In the genomic region with DNA sequence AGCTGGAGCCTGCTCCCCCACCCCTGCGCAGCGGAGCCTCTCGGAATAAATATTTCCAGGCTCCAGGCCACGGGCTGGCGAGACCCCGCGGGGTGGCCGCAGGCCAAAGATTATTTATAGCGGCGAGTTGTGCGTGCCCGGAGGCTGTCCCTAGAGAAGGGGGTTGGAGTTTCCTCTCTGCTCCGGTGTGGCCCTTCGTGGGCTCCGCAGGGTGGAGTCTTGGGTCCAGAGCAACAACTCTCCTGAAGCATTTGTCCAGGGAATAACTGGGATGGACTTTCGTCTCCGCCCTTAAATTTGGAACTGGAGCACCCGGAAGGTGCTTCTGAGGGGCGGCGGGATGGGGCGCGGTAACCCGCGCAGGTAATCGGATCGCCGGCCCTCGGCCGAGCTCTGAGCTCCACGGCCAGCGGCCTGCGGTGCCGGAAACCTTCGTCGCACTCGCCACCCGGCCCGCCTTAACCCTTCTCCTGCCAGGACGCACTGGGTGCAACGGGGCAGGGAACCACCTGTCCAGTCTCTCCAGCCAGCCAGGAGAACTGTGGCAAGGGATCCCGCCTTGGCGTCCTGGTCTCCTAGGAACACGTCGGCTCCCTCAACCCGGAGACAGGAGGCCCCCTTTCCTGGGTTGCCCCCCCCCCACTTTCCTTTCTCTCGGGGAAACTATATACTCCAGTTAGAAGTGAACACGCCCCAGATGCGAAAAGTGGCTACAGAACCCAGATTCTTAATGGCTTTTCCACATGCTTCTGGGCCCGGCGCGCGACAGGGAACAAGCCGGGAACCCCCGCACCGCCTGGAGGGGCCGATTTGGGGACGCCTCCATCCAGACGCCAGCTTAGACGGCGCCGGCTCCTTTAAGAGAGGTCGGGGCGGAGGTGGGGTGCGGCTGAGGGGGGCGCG, we compare ENCODE assay signal across 8 mouse cellular contexts. TPM values are rescaled to one million over a fixed set of nuclear protein-coding genes. Genes with fewer than 3 reads are reported as not detected.
DNase-seq lines count a peak whose midpoint lies in the region; ATAC-seq and TF ChIP-seq lines count a peak whose summit lies in the region.

No protein-coding gene starts in this region.

- H3K4me3 ChIP-seq in hindbrain, embryonic 10.5 days = peak overlapping the region; percentile 70
- H3K4me3 ChIP-seq in limb, embryonic 15.5 days = peak overlapping the region; percentile 58
- peak overlapping the region; percentile 22 for H3K4me3 ChIP-seq in neural tube, embryonic 14.5 days (ENCODE audit: low read depth, low read length)
- H3K4me3 ChIP-seq in thymus, adult 2 months (ENCODE audit: control insufficient read depth, insufficient read depth, low read length) = no peak overlapping the region

- peak; percentile 34 for DNase-seq in retina, postnatal 1 day
- no peak for DNase-seq in retina, embryonic 14.5 days (ENCODE audit: low spot score)
- DNase-seq in forelimb bud, embryonic 11.5 days (ENCODE audit: low read depth, low spot score) = peak; percentile 54
- peak; percentile 55 for DNase-seq in hindbrain, embryonic 10.5 days (ENCODE audit: low spot score)
- no peak for DNase-seq in right cerebral cortex, postnatal 14 days
- no peak for DNase-seq in thymus, adult 2 months

- WGBS in hindbrain, embryonic 10.5 days = under 1% methylated on average over 66 of the region's 66 CpGs
- WGBS in limb, embryonic 15.5 days = under 1% methylated on average over 66 of the region's 66 CpGs
- WGBS in neural tube, embryonic 14.5 days = under 1% methylated on average over 66 of the region's 66 CpGs
- 2% methylated on average over 66 of the region's 66 CpGs for WGBS in thymus, adult 2 months

- no peaks in the 10 kb centered on the region for H3K9me3 ChIP-seq in hindbrain, embryonic 10.5 days
- H3K9me3 ChIP-seq in limb, embryonic 15.5 days = no peaks in the 10 kb centered on the region
- no peaks in the 10 kb centered on the region for H3K9me3 ChIP-seq in neural tube, embryonic 14.5 days (ENCODE audit: control insufficient read depth, low read length)

- H3K27ac ChIP-seq in hindbrain, embryonic 10.5 days = peak overlapping the region; percentile 90
- peak overlapping the region; percentile 90 for H3K27ac ChIP-seq in limb, embryonic 15.5 days
- no peak overlapping the region for H3K27ac ChIP-seq in neural tube, embryonic 14.5 days (ENCODE audit: low read depth, low read length)
- no peak overlapping the region for H3K27ac ChIP-seq in thymus, adult 2 months (ENCODE audit: control insufficient read depth, insufficient read depth, low read length)

- no peak for TF ChIP-seq POLR2A in thymus, adult 2 months (IDR thresholded peaks at IDR 0.05; ENCODE audit: control insufficient read depth, extremely low read depth, insufficient read depth, low read length, poor library complexity)

- H3K27me3 ChIP-seq in hindbrain, embryonic 10.5 days (ENCODE audit: insufficient read depth, poor library complexity, severe bottlenecking) = peaks cover 100% of the 10 kb centered on the region
- peaks cover 51% of the 10 kb centered on the region for H3K27me3 ChIP-seq in limb, embryonic 15.5 days
- peaks cover 82% of the 10 kb centered on the region for H3K27me3 ChIP-seq in neural tube, embryonic 14.5 days (ENCODE audit: control insufficient read depth, insufficient read depth, low read length)
- H3K27me3 ChIP-seq in thymus, adult 2 months (ENCODE audit: control insufficient read depth, insufficient read depth, low read length) = peaks cover 38% of the 10 kb centered on the region

- H3K36me3 ChIP-seq in hindbrain, embryonic 10.5 days = peaks cover 41% of the 10 kb centered on the region
- H3K36me3 ChIP-seq in limb, embryonic 15.5 days = no peaks in the 10 kb centered on the region
- no peaks in the 10 kb centered on the region for H3K36me3 ChIP-seq in neural tube, embryonic 14.5 days (ENCODE audit: control insufficient read depth, insufficient read depth, low read length)
- H3K36me3 ChIP-seq in thymus, adult 2 months (ENCODE audit: control insufficient read depth, insufficient read depth, low read length) = no peaks in the 10 kb centered on the region

- no peak for TF ChIP-seq CTCF in thymus, adult 2 months (IDR thresholded peaks at IDR 0.05; ENCODE audit: borderline replicate concordance, control insufficient read depth, extremely low read depth, insufficient read depth, low read length, poor library complexity)

- H3K4me1 ChIP-seq in hindbrain, embryonic 10.5 days (replicated peaks) = peaks cover 99% of the 10 kb centered on the region
- peaks cover 96% of the 10 kb centered on the region for H3K4me1 ChIP-seq in limb, embryonic 15.5 days
- peaks cover 42% of the 10 kb centered on the region for H3K4me1 ChIP-seq in neural tube, embryonic 14.5 days (ENCODE audit: control insufficient read depth, insufficient read depth, low read length)
- peaks cover 18% of the 10 kb centered on the region for H3K4me1 ChIP-seq in thymus, adult 2 months (replicated peaks; ENCODE audit: control insufficient read depth, insufficient read depth, low read length)

- ATAC-seq in limb, embryonic 15.5 days (ENCODE audit: insufficient number of reproducible peaks, low FRiP score, low TSS enrichment, low read depth) = peak; percentile 21; the same call in 1 of the 2 replicates
- ATAC-seq in neural tube, embryonic 14.5 days (ENCODE audit: low read depth) = no peak

- peak overlapping the region; percentile 96 for H3K4me2 ChIP-seq in limb, embryonic 15.5 days
- peak overlapping the region; percentile 37 for H3K4me2 ChIP-seq in neural tube, embryonic 14.5 days (ENCODE audit: low read depth, low read length)

- H3K9ac ChIP-seq in limb, embryonic 15.5 days = peak overlapping the region; percentile 29
- peak overlapping the region; percentile 32; the same call in 1 of the 2 replicates for H3K9ac ChIP-seq in neural tube, embryonic 14.5 days (replicated peaks; ENCODE audit: low read depth, low read length)

RNA-seq across cellular contexts. Expression of a gene that starts 8.7 kb away (rescaled TPM):
- 21.1 and 26.2 TPM in 2 replicates for polyA plus RNA-seq in hindbrain, embryonic 10.5 days (2016; fragmentation: Nextera tagmentation; extraction: Ambion mirVana)
- polyA plus RNA-seq in limb, embryonic 15.5 days (2015; fragmentation: Nextera tagmentation; extraction: Ambion mirVana) = 16.0 and 17.2 TPM in 2 replicates
- 8.2 and 11.8 TPM in 2 replicates for polyA plus RNA-seq in neural tube, embryonic 14.5 days (2014; fragmentation: Nextera tagmentation; extraction: Ambion mirVana)
- polyA plus RNA-seq in thymus, adult 2 months (2012; rRNA removed) = 6.6 and 6.7 TPM in 2 replicates

Comparison
In these comparisons a context has a peak if more than half of its experiments do, and no peak if none do; other contexts are left out.
1. DNase-seq: peak in retina, postnatal 1 day (single experiment), forelimb bud, embryonic 11.5 days (single experiment) and hindbrain, embryonic 10.5 days (single experiment); none in retina, embryonic 14.5 days (single experiment), right cerebral cortex, postnatal 14 days (single experiment) and thymus, adult 2 months (single experiment).
2. H3K27ac ChIP-seq: peak in hindbrain, embryonic 10.5 days (single experiment) and limb, embryonic 15.5 days (single experiment); none in neural tube, embryonic 14.5 days (single experiment) and thymus, adult 2 months (single experiment).